Mouse (Mus musculus) megakaryocyte-erythroid progenitor cell, adult 5-6 weeks (primary cell): Measurements from ENCODE around the gene Dgkz. TPM values are rescaled to one million over a fixed set of nuclear protein-coding genes. Genes with fewer than 3 reads are reported as not detected.
A peak's percentile ranks its signal among the peaks of the same experiment; 100 is the strongest.

Experiments
- ATAC-seq: replicated peaks from 2 replicates; pipeline ENCODE4 v1.8.0; 2016; ENCODE audit warnings: mild to moderate bottlenecking, inconsistent platforms; ENCODE audit not compliant: severe bottlenecking, poor library complexity, low FRiP score, low TSS enrichment
- total RNA-seq, 2 experiments: library from RNA; stranded (forward) in 1 of 2; stranded (reverse) in 1 of 2; fragments of 200-1000, 215-1000 nt in 1 of 2; fragments of >200 nt in 1 of 2; fragmentation: Nextera tagmentation in 1 of 2; gene quantifications; 2 replicates each; pipeline ENCODE4 v1.2.3; 2014 to 2017

Gene Dgkz
- total RNA-seq, 2 experiments from 2014 or later = 60.2 to 204 TPM

DNA sequence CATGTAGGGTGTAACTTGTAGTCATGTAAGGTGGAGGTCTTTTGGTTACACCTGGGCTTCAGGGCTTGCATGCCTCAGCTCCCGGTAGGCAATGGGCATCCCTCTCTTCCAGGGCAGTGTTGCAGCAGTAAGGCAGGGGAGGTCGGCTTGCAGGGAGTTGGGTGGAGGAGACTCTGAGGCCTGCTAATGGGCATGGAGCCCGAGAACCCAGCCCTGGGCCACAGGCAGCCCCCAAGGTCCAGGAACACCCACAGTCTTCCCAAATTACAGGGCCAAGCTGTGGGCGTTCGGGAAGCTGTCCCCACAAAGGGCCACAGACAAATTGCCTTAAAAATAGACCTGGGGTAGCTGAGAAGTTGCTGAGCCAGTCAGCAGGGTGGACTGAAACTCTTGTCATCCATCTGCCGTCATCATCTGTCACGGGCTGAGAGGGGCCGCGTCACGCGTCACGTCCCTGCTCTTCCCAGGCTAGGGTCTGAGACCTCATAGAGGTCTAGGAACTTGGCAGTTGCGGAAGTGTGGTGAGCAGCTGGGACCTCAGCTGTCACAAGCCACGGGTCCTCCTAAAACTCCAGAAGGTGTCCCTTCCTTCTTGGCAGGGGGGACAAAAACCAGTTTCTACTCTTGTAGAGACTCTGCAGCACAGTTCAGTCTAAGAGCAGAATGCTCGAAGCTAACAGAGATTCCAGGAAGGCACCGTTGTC is 22.4 kb upstream of the Dgkz start:
- ATAC-seq = no peak

DNA sequence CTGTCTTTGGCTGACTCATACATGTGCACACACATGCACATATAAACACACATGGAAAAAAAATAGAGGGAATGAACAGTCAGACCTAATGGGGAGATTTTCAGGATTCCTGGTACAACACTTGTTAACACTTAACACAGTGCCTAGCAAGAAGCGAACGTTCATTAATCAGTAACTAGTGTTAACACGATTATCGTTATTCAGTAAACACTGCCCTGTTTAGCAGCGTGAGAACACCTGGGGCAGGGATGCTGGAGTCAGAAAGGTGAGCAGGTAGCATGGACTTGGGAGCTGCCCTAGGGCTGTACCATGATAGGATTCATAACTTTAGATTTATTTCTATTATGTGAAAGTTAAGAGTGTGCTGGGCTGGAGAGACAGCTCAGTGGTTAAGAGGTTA is 20.3 kb upstream of the Dgkz start:
- no peak for ATAC-seq

DNA sequence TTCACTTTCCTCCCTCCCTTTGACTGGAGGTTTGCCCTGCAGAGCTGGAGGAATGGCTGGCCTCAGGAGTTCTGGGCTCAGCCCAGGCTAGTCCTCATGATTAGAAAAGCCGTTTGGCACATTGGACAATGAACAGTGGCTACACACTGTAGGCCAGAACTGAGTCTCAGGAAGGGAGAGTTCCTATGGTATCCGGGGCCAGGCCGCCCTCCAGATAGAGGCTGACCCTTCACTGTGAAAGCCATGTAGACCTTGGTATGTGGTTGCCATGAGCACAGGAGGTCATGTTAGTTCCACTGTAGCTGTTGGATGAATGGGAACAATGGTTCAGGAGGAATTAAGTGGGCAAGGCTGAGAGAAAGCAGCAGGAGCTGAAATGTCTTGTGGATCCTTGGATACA is 17.7 kb upstream of the Dgkz start:
- ATAC-seq = no peak

DNA sequence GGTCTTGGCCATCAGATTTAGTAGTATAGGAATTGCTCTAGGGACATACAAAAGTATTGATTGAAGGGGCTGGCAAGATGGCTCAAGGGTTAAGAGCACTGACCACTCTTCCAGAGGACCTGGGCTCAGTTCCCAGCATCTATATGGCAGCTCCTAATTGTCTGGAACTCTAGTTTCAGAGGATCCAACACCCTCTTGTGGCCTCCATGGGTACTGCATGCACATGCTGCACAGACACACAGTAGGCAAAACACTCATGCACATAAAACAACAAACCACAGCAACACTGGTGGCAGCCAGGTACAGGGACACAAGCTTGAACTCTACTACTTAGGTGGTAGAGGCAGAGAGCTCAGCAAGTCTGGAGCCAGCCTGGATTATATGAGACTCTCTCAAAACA is 14.1 kb upstream of the Dgkz start:
- no peak for ATAC-seq

DNA sequence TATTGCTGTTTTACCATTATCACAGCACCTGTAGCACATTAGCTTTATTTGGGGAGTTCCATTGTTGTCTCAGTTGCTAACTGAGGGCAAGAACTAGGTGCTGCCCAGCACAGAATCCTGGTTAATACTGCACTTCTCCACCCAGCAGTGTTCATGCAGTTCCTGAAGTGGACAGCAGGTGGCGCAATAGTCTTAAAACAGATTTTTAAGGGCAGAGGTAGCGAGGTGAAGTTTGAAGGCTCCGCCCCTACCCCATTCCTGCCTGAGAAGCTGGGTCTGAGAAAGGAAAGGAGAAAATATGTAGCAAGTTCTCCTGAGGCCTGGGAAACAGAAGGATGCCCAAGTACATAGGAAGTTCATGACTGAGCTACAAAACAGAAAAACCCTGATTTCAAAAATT is 11.9 kb upstream of the Dgkz start:
- peak; percentile 42; the same call in 1 of the 2 replicates for ATAC-seq

DNA sequence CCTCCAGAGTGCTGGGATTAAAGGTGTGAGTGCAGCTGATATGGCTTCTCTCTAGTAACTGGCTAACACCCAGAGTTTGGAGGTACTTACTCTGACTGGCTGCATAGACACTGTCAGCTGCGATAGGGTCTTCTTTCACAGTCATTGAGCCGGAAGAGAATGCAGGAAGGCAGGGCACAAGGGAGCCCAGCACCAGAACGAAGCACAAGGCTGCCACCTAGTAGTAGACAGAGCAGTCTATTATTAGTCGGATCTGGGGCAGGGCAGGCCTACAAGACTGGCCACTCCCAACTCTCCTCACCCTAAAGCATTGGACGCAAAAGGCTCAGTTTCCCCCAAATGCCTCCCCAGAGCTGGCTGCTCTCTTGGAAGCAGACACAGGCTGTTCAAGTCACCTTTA is 10.4 kb upstream of the Dgkz start:
- peak; percentile 43 for ATAC-seq

DNA sequence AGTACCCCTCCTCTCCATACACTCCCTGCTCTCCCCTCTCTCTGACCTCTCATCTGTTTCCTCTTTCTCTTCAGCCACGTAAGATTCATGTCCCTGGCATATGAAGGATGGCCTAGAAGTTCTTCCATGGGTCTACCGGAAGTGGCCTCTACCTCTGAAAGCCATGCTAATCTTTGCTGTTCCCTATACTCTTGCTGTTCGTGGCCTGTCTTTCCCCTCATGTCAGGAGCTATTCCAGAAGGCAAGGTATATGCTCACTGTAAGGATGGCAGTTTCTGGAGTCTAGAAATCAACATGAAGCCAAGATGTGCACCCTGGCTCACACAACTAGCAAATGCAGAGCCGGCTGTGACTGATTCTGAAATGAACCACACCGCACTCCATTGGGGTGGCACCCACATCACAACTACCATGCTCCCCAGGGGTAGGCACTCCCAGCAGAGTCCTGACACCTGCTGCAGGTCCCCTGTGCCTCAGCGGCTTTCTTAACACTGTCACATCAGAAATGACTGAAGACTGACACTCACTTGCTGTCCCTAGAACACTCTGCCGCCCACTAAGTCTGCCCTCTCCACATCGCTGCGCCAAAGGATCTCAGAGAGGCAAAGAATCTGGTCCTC is 9.4 kb upstream of the Dgkz start:
- no peak for ATAC-seq

DNA sequence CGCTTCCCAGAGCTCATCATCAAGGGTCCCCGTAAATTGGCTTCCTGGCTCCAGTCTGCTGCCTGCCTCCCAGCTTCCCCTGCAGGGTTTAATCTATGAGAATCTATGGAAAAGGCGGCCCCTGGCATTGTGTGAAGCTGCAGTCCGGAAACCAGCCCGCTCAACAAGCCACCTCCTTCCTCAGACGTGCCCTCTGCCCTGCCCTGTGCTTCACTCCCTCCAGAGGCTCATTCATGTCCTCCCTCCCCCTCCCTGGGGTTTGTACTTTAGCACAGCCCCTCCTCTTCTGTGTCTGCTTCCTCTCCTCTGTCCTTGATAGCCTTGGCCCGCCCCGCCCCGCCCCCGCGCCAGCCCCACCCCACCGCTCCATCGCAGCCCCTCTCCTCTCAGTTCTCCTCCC is 8.8 kb upstream of the Dgkz start:
- ATAC-seq = peak; percentile 89

DNA sequence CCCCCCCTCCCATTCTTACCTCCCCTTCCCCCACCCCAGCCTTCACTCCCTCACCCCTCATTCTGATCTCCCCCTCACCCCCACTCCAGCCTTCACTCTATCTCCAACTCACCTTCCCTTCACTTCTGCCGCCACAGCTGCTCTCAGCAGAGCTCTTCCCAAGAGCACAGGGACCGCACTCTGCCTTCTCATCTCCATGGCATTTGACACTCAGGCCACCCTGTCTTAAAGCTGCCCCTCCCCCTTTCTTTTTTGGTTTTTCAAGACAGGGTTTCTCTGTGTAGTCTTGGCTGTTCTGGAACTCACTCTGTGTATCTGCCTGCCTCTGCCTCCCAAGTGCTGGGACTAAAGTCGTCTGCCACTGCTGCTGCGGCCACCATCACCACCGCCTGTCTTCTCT is 5.2 kb upstream of the Dgkz start:
- ATAC-seq = no peak

DNA sequence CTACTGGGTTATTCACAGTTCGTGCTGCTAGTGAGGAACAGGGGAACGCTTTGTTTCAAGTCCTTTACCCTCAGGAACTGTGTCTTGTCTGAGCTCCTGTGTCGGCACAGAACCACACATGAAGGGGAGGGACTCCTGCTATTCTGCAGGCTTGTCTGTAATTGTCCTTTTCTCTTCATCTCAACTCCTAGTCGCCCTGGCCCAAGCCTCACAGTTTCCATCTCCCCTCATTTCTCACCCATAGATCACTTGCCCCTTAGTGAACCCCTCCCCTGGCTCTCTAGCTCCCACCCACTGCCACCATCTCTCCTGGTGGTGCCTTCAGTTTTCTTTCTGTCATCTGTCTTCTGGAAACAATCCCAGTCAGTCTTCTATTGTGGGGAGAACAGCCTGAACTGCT is 4.6 kb upstream of the Dgkz start:
- ATAC-seq = no peak

DNA sequence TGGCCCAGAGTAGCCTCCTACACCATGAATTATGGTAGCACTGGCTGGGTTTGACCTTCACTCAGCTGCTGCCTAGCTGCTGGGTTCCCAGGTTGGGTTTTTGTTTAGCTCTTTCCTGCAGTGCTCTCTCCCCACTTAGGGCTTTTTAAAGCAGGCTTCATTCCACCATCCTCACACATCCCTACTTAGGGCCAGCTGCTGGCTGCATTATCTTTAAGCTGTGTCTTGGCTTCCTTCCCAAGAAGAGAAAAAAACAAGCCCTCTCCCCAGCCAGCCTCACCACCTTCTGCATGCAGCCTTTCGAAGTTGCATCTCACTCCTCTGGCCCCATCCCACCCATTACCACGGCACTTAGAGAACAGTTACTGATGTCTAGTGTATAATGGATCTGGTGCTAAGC is 2.9 kb upstream of the Dgkz start:
- no peak for ATAC-seq

DNA sequence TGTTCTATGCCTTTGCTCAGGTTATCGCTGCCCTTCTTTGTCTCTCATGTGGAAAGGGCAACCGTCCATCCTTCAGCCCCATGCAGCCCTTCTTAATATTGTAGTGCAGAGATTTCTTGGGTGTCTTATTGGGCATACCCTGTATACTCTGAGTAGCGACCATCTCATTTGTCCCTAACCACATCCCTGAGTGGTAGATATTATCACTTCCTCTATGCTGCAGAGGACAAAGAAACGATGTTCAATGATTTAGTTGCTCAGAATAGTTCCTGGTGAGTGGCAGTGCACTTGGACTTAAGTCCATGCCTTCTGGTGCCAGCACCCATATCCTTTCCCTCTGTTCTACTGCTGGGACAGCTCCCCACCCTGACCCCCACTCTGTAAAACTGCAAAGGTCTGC is 2.3 kb upstream of the Dgkz start:
- ATAC-seq = no peak

DNA sequence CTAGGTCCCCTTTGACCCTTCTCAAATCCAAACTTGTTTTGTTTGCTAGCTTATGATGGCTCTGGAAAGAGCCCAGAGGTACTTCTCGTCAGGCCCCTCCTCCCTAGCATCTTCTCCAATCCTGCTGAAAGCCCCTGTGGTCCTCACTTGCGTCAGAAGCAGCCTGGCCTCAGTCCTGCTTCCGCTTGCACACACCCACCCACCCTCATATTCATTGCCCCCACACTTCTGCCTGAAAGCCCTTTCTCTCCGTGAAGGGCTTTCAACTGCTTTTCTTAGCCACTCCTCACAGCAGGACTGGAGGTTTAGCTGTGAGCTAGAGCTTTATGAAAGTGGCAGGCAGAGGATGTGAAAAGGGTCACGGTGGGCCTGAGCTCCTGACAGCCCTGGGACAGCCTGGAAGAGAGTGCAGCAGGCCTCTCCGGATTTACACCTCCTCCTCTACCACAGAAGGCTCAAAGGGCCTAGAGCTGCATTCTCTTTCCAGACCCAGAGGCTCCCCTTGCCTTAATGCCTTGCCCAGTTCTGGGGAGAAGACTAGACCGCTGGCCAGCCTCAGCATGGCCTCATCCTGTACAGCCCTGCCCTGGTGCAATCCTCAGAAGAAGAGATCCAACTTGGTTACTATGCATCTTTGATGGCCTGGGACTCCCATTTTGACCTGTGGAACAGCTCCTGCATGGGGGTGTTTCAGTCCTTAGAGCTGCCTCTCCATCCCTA is 2.1 kb downstream of the Dgkz start:
- ATAC-seq = no peak

DNA sequence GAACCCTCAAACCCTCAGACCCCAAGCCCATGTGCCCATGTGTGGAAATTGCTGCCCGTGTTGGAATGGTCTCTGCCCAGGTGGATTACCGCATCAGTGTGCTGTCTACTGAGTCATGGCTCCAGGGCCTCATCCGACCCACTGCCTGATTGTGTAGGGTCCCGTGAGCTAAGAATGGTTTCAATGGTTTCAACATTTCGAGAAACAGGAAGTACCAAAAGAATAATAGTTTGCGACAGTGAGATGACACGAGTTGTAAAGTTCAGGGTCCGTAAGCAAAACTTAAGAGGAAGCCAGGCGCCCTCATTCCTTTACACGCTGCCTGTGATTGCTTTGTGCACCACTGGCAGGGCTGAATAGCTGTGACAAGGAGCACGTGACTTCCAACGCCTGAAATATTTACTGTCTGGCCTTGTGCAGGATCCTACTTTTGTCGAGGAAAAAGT is 3.5 kb downstream of the Dgkz start:
- ATAC-seq = no peak

DNA sequence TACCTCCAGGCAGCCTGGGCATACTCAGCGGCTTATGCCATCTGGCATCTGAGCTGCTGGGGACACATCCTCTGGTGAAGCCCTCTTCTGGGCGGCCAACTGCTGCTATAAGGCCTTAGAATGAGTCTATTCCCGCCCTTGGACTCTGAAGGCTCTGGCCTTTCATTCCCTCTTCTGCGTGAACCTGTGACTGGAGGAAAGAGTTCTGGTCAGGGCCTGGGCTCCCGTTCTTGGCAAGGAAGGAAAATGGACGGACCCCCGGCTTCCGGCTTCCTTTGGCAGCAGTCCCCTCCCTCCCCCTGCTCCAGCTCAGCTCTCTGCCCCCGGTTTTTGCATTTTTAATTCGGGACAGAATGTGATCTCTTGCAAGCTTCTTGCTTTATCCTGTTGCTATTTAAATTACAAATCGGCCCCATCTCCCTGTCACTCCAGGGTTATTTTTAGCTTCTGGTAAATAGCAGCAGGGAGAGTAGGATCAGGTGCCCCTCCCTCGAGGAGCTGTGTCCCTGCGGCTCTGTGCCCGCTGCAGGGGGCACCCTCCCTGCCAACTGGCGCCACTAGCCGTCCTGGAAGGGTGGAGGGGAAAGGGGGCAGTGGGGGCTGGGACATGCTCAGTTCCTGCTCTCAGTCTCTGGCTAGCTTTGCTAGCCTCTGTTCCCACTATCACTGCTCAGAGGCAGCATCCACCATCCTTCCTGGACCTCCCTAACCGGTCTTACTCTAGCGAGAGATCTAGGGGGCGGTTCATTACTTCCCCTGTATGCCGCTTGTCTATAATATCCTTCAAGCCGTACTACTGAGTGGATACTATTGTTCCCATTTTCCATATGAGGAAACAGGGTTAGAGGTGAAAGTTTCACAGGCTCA is 4.2 kb downstream of the Dgkz start:
- ATAC-seq = no peak

DNA sequence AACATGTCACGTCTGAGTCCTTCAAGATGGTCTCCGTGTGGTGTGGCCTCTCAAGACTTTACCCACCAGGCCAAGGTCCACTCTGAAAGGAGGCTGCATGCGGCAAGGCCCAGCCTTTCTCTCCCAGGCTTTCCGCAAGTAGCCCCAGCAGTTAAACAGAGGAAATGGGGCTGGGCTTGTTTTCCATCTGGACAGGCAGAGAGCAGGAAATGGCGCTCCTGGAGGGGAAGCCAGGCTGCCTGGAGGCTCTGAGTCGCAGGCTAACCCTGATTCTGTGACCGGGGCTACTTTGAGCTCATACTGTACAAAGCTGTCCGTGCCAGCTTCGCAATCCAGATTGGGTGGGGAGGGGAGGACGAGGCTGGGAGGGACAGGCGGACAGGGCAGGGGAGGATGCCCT is 7.7 kb downstream of the Dgkz start:
- ATAC-seq = no peak

DNA sequence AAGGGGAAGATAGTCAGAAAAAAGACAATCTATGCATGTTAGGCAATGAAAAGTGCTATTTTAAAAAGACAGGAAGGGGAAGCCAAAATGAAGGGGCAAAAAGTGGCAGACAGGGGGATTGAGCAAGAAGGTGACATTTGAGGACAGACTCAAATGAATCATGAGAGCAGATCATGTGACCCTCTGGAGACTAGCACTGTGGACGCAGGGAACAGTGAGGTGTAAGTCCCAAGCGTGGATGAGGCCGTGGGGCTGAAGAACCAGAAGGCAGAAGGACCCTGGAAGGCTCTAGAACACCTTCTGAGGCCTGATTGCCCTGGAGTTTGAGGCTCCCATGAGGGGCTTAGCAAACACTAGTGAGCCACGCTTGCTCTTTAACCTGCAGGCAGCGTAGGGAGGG is 9.3 kb downstream of the Dgkz start:
- ATAC-seq = no peak

DNA sequence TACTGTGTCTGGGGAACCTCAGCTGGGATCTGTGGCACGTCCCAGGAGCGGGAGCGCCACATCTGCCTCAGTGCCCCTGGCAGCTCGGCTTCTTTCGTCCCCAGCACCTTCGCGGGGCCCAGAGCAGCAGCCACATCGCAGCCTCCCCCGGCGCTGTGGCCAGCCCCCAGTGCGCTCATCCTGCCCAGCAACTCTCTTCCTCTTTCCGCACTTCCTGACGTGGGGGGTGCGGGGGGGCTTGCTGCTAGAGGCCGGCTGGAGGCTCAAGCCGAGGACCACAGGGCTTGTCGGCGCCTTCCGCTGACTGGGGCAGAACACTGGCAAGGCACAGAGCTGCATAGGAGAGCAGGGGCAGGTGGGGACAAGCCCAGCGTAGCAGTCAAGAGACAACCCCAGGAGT is 10.2 kb downstream of the Dgkz start:
- no peak for ATAC-seq

DNA sequence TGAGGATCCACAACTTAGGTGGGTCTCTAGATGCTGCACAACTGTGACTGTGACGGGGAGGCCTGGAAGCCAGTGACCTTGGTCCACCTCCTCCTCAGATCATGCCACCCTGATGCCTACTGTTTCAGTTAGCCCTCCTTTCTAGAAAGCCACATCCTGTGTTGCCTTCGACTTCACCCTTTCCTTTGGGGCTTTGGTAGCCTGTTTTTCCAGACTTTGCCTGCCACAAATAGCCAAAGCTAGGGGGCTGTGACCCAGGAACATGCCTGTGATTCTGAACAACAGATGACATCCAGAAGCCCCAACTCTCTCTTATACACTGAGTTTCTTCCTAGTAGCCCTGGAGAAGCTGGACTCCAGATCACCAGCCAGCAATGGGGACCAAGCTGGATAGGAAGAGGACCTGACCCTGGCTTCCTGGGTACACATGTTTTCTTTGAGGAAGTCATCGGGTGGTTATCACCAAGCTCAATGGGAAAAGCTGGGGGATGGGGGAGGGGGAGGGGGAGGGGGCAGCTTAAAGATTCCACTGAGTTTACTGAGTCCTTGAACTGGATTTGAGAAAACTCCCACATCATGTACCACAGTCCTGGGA is 11.0 kb downstream of the Dgkz start:
- no peak for ATAC-seq
